Mouse (Mus musculus): ENCODE results near the gene Cyfip2. TPM values are rescaled to one million over a fixed set of nuclear protein-coding genes. Genes with fewer than 3 reads are reported as not detected.

The Cyfip2 gene
- polyA plus RNA-seq, 1 experiment, result 75.9 TPM

DNA sequence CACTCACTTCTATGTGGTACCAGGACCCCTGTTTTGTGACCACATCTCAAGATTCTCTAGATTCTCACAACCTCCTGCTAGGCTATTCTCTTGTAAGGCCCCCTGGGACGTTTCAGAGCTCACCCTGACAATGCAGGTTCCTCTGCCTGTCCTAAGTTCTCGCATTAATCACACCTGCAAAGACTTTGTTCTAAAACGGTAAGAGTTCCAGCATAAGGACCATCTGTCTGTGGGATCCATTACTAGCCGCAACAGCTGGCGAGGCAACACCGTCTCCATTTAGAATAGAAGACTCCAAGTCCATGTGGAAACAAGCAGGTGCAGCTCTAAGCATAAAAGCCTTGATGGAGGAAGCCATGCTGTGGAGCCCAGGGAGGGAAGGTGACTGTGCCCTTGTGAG lies 82.5 kb downstream of the Cyfip2 start:
- DNase-seq (ENCODE audit: low read depth), result no peak
- no peak for TF ChIP-seq POLR2A (IDR thresholded peaks at IDR 0.05; ENCODE audit: borderline replicate concordance, extremely low read depth, insufficient read depth, insufficient read length, poor library complexity, severe bottlenecking)
- TF ChIP-seq CTCF (IDR thresholded peaks at IDR 0.05; ENCODE audit: borderline replicate concordance, extremely low read depth, insufficient read depth, insufficient read length), result no peak

DNA sequence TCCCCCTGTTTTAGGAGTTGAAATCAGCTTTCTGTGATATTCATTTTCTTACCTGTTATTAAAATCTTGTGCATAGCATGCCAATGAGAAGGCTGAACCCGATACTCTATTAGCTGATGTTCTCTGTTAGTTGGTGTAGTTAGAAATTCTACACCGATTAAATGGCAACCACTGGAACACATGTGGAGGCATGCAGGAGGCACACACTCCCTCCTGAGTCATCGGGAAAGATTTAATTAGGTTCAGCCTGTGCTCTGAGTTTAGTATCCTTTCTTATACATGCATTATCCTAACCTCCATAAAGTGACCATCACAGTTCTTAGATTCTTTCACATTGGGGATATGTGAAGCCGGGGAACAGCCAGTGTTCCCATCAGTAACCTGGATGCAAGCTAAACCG lies 87.3 kb downstream of the Cyfip2 start:
- DNase-seq (ENCODE audit: low read depth), result no peak
- TF ChIP-seq CTCF (IDR thresholded peaks at IDR 0.05; ENCODE audit: borderline replicate concordance, extremely low read depth, insufficient read depth, insufficient read length) (no peak), POLR2A (IDR thresholded peaks at IDR 0.05; ENCODE audit: borderline replicate concordance, extremely low read depth, insufficient read depth, insufficient read length, poor library complexity, severe bottlenecking) (no peak)

DNA sequence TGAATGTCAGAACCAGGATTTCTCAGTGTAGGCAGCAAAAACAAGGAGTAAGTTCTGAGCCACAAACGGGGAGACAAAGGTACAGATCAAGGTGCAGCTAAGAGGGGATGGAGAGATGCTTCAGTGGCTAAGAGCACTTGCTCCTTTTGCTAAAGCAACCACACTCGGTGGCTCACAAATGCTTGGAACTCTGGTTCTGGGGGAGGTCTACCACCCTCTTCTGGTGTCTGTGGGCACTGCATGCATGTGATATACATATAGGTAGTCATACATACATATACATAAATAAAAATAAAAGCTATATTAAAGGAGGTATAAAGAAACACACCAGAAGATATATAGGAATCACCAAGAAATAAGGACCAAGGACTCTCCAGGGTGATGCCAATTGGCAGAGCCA lies 89.1 kb downstream of the Cyfip2 start:
- DNase-seq (ENCODE audit: low read depth), result no peak
- peak; percentile 31; the same call in 1 of the 2 replicates for TF ChIP-seq CTCF (IDR thresholded peaks at IDR 0.05; ENCODE audit: borderline replicate concordance, extremely low read depth, insufficient read depth, insufficient read length)
- no peak for TF ChIP-seq POLR2A (IDR thresholded peaks at IDR 0.05; ENCODE audit: borderline replicate concordance, extremely low read depth, insufficient read depth, insufficient read length, poor library complexity, severe bottlenecking)

DNA sequence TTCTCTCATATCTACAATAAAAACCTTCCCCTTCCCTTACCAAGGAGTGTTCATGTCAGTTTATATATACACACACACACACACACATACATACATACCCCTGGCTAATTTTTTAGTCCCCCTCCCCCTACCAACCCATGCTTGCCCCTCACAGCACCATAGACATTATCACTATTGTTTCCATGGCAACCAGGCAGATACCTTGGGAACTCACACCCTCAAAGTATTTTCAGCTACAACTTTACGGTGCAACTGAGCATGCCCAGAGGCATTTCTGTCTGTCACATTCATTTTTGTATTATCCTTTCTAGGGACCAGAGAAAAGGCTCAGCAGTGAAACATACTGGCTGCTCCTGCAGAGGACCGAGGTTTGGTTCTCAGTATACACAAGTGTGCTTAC lies 92.4 kb downstream of the Cyfip2 start:
- TF ChIP-seq POLR2A (IDR thresholded peaks at IDR 0.05; ENCODE audit: borderline replicate concordance, extremely low read depth, insufficient read depth, insufficient read length, poor library complexity, severe bottlenecking) (no peak), CTCF (IDR thresholded peaks at IDR 0.05; ENCODE audit: borderline replicate concordance, extremely low read depth, insufficient read depth, insufficient read length) (no peak)
- peak; percentile 57 for DNase-seq (ENCODE audit: low read depth)

DNA sequence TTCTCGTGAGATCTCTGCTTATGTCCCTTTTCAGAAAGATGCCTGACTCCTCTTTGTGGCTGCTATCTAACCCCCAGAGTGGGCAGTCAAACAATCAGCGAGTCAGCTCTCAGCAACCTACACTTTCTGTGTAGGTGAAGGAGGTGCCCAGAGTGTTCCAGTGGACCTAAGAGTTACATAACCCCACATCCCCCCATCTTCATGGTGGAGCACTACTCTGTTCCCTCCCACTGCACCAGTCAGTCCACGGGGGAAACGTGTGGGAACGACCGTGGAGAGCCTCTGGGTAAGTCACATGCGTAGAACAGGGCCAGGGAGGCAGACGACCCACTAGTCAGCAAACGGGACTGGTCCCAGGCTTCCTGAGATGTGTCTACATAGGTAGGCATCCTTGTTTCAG lies 93.3 kb downstream of the Cyfip2 start:
- DNase-seq (ENCODE audit: low read depth), result no peak
- no peak for TF ChIP-seq CTCF (IDR thresholded peaks at IDR 0.05; ENCODE audit: borderline replicate concordance, extremely low read depth, insufficient read depth, insufficient read length)
- TF ChIP-seq POLR2A (IDR thresholded peaks at IDR 0.05; ENCODE audit: borderline replicate concordance, extremely low read depth, insufficient read depth, insufficient read length, poor library complexity, severe bottlenecking), result no peak

DNA sequence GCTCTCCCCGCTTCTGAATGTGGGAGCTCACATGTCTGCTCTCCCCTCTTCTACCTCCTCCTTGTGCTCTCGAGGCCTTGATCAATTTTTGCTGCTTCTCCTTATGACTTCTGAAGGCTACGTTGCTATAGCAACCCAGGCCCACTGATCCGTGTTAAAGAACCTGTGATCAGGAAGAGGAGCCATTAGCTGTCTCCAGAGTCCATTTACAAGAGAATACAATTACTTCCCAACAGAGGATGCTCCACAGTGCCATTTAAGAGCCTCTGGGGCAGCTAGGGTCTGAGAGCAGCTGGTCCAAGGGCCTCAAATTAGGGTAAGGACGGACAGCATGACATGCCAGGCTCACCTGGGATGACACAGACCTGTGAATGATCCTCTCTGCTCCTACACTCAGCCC lies 94.1 kb downstream of the Cyfip2 start:
- no peak for TF ChIP-seq POLR2A (IDR thresholded peaks at IDR 0.05; ENCODE audit: borderline replicate concordance, extremely low read depth, insufficient read depth, insufficient read length, poor library complexity, severe bottlenecking)
- TF ChIP-seq CTCF (IDR thresholded peaks at IDR 0.05; ENCODE audit: borderline replicate concordance, extremely low read depth, insufficient read depth, insufficient read length), result no peak
- DNase-seq (ENCODE audit: low read depth), result peak; percentile 92

DNA sequence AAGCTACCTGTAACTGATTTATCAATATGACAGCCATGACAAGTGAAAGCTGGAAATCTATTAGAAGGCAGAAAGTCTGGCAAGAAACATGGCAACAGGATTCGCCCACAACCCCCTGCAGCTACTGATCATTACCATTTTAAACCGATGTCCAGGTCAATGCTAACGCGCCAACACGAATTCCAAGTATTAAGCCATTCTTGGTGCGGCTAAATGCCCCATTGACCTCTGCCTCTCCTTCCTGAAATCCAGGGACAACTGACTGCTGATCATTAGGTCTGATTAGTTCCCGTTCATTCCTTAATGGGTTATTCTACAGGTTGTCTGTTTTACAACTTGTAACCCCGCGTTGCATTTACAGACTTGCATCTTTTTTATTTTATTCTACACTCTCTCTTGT lies 95.0 kb downstream of the Cyfip2 start:
- TF ChIP-seq CTCF (IDR thresholded peaks at IDR 0.05; ENCODE audit: borderline replicate concordance, extremely low read depth, insufficient read depth, insufficient read length) (no peak), POLR2A (IDR thresholded peaks at IDR 0.05; ENCODE audit: borderline replicate concordance, extremely low read depth, insufficient read depth, insufficient read length, poor library complexity, severe bottlenecking) (no peak)
- DNase-seq (ENCODE audit: low read depth), result no peak

DNA sequence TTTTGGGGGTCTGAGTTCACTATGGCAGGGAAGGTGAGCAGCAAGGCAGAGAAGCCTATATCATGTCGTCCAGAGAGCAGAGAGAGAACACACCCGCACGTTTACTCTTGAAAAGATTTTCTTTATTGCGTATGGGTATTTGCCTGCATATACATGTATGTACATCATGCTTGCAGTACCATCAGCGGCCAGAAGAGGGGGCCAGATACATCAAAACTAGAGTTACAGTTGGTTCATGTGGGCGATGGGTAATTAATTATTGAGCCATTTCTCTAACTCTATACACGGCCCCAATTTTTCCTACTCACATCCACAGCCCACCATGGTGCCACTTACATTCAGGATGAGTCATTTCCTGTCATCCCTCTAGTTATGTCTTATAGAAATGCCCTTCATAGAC lies 96.0 kb downstream of the Cyfip2 start:
- TF ChIP-seq POLR2A (IDR thresholded peaks at IDR 0.05; ENCODE audit: borderline replicate concordance, extremely low read depth, insufficient read depth, insufficient read length, poor library complexity, severe bottlenecking) (no peak), CTCF (IDR thresholded peaks at IDR 0.05; ENCODE audit: borderline replicate concordance, extremely low read depth, insufficient read depth, insufficient read length) (peak; percentile 53; the same call in 1 of the 2 replicates)
- DNase-seq (ENCODE audit: low read depth), result peak; percentile 29

DNA sequence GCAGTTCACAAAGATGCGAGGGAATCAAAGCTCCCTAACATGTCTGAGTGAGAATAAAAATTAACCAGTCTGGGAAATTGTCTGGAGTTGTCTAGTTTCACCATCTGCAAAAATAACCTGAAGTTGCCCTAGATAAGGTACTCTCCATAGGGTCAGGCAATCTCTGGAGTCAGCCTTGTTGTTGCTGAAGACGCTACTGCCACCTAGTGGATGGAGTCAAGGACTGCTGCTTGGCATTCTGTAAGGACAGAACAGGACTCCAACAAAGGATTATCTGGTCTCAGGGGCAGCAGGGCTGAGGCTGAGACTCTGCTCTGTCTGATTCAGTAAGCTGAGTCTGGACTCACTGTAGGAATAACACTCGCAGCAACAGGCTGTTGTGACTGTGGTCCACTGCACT lies 97.3 kb downstream of the Cyfip2 start:
- DNase-seq (ENCODE audit: low read depth), result peak; percentile 96

DNA sequence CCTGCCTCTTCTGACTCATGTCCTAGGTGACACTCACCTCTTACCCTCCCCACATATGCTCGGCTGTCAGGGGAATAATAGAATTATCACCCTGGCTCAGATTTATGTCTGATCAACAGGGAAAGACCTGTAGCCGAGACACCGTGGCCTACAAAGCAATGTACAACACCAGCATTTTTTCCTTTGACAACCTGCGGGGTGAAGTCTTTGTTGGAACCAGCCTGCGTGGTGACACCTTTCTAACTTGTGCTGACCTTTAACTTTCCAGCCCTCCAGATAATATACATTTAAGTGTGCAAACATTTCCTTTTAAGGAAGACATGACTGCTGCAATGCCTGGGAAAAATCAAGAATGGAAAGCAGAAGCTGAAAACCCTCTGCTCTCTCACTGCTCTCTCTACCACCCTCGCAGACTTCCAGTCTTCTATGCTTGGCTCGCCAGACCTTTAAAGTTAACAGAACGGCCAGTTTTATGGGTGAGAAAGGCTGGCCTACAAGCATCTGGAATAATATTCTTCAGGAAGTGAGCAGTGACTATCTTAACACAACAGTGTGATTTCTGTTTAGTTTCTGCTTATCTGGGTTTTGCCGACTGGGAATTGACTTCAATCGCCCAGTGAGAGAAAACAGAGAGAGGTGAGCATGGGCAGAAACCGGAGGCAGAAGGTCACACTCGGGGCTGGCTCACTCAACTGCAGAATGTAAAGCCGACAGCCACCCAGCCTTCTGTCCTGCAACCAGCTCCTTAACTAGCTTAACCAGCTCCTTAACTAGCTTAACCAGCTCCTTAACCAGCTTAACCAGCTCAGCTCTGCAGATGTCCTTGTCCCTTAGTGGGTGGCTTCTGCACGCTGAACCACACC lies 98.1 kb downstream of the Cyfip2 start:
- TF ChIP-seq CTCF (IDR thresholded peaks at IDR 0.05; ENCODE audit: borderline replicate concordance, extremely low read depth, insufficient read depth, insufficient read length) (no peak), POLR2A (IDR thresholded peaks at IDR 0.05; ENCODE audit: borderline replicate concordance, extremely low read depth, insufficient read depth, insufficient read length, poor library complexity, severe bottlenecking) (no peak)
- no peak for DNase-seq (ENCODE audit: low read depth)

More for the DNA sequence above, 97.3 kb downstream of the Cyfip2 start:
- peak; percentile 93 for TF ChIP-seq CTCF (IDR thresholded peaks at IDR 0.05; ENCODE audit: borderline replicate concordance, extremely low read depth, insufficient read depth, insufficient read length)
- TF ChIP-seq POLR2A (IDR thresholded peaks at IDR 0.05; ENCODE audit: borderline replicate concordance, extremely low read depth, insufficient read depth, insufficient read length, poor library complexity, severe bottlenecking), result no peak

DNA sequence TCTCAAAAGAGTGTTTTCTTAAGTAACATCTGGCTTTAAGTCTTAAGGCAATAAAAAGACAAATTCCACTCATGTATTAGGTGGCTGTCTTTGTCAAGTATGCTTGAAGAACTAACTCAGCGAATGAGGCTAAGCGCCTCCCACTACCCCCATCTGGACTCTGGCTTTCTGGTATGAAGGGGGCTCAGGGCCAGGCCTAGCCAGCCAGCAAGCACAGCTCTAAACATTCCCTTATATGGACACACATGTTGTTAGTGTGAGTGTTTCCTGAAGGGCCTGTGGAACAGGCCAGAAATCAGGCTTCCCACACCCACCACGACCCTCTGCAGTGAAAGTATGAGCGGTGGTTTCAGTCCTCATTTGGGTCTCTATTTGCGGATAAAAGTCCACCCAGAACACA lies 98.8 kb downstream of the Cyfip2 start:
- TF ChIP-seq POLR2A (IDR thresholded peaks at IDR 0.05; ENCODE audit: borderline replicate concordance, extremely low read depth, insufficient read depth, insufficient read length, poor library complexity, severe bottlenecking) (no peak), CTCF (IDR thresholded peaks at IDR 0.05; ENCODE audit: borderline replicate concordance, extremely low read depth, insufficient read depth, insufficient read length) (no peak)
- peak; percentile 29 for DNase-seq (ENCODE audit: low read depth)

DNA sequence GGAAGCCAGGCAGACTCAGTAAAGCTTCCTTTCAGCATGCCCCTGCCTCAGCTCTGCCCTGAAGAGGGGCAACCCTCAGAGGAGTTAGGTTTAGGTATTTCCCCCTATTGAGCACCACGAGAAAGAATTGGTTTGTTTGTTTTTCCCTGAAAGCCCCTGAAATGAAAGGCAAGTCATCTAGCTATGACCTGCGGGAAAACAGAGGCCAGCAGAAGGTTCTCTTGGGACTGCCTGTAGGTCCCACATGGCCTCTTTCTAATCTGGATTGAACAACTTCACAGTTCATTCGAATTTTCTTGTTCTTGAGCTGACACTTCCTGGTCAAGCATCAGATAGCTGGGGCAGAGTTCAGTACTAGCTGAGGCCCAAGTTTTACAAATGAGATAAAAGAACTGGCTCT lies 100.8 kb downstream of the Cyfip2 start:
- DNase-seq (ENCODE audit: low read depth), result no peak
- TF ChIP-seq POLR2A (IDR thresholded peaks at IDR 0.05; ENCODE audit: borderline replicate concordance, extremely low read depth, insufficient read depth, insufficient read length, poor library complexity, severe bottlenecking), result no peak
- no peak for TF ChIP-seq CTCF (IDR thresholded peaks at IDR 0.05; ENCODE audit: borderline replicate concordance, extremely low read depth, insufficient read depth, insufficient read length)

All from brain, embryonic 14.5 days (tissue).